Mouse (Mus musculus): ENCODE data around the gene Tspo2. TPM values are rescaled to one million over a fixed set of nuclear protein-coding genes. Genes with fewer than 3 reads are reported as not detected.

Tspo2 gene
- 1 to 10 TPM; 1.3 to 2.2 TPM for total RNA-seq (2023)

GRCm38 (mm10) chr17:48451353-48451675 lies at the start of gene Tspo2:
Gene Tspo2 (minus strand): TSS chr17:48451522.

GRCm38 (mm10) chr17:48454688-48455087 lies 3.4 kb upstream of the Tspo2 start, which contains the start of gene Unc5cl:
Gene Unc5cl (plus strand): TSS chr17:48454901.

GRCm38 (mm10) chr17:48432158-48432980 lies 19.0 kb downstream of the Tspo2 start, which contains the start of gene Apobec2:
Gene Apobec2 (minus strand): TSS chr17:48432930.

GRCm38 (mm10) chr17:48409380-48410298 lies 41.7 kb downstream of the Tspo2 start, which contains the start of the genes Nfya and Oard1:
Gene Nfya (minus strand): TSS chr17:48409906.
Gene Oard1 (plus strand): TSS chr17:48410014.

Other genes starting within 250 kb of the Tspo2 start
- gene Trem1, start 218.8 kb downstream of the Tspo2 start, total RNA-seq (2023): under 1 TPM in 1 of 2 experiments, not detected in 1; 0.23 TPM
- gene Trem3, start 203.7 kb downstream of the Tspo2 start, total RNA-seq (2023): not detected
- 1 to 10 TPM; 1.7 to 3.4 TPM for gene Treml4, start 187.2 kb downstream of the Tspo2 start, total RNA-seq (2023)
- 10 to 100 TPM; 80.4 to 94.4 TPM for gene Treml2, start 152.0 kb downstream of the Tspo2 start, total RNA-seq (2023)
- gene B430306N03Rik, start 135.4 kb downstream of the Tspo2 start, total RNA-seq (2023): 1 to 10 TPM; 6.5 to 7.4 TPM
- gene Trem2, start 105.1 kb downstream of the Tspo2 start, total RNA-seq (2023): not detected
- gene Treml1, start 91.6 kb downstream of the Tspo2 start, total RNA-seq (2023): not detected
- 10 to 100 TPM; 71.0 to 76.6 TPM for gene Nfya, start 41.6 kb downstream of the Tspo2 start, total RNA-seq (2023)
- 10 to 100 TPM; 29.3 to 30.7 TPM for gene Oard1, start 41.5 kb downstream of the Tspo2 start, total RNA-seq (2023)
- gene Apobec2, start 18.6 kb downstream of the Tspo2 start, total RNA-seq (2023): 1 to 10 TPM; 2.7 to 5.7 TPM
- gene Unc5cl, start 3.4 kb upstream of the Tspo2 start, total RNA-seq (2023): 10 to 100 TPM; 18.4 to 18.6 TPM